Mouse (Mus musculus) heart, postnatal 0 days (tissue): ENCODE measurements around the gene Gpr107.

Experiments
- CTCF ChIP-seq: IDR thresholded peaks from 2 replicates; pipeline ENCODE4 v1.5.1; 2016; ENCODE audit warnings: antibody characterized with exemption, control low read depth, low read depth
- EP300 ChIP-seq: IDR thresholded peaks from 2 replicates; pipeline ENCODE4 v1.6.1; 2016; ENCODE audit warnings: antibody characterized with exemption, low read depth

- TF ChIP-seq CTCF (peak; percentile 17; the same call in 1 of the 2 replicates), EP300 (no peak)
These were observed 87.1 kb downstream of the Gpr107 start for GRCm38 (mm10) chr2:31239203-31239696.
